Mouse (Mus musculus): ENCODE data around the gene Slc6a11. TPM values are rescaled to one million over a fixed set of nuclear protein-coding genes. Genes with fewer than 3 reads are reported as not detected.

The Slc6a11 gene
- total and polyA plus RNA-seq, 3 experiments = not detected

DNA sequence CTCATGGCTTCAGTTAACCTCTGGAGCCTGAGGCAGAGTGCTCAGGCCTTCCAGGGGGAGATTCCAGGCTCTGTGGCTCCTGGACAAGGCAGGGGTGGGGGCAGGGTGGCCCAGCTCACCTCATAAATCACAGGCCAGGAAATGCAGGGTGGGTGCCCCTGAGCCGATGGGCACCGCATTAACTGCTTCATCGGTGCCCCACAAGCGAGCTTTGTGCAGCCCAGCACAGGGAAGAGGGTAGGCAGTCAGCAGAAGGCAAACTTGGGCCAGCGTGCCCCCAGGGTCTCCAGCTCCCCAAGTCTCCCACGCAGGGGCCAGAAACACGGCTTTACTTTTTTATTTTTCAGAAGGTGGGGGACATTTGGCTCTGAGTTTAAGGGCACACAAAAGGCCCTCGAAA is 29.1 kb upstream of the Slc6a11 start:
- Histone ChIP-seq H3K36me3 (ENCODE audit: control insufficient read depth, insufficient read depth, low read length) (no peaks in the 10 kb centered on the region), H3K79me2 (replicated peaks; ENCODE audit: control insufficient read depth, insufficient read depth, low read length) (no peaks in the 10 kb centered on the region), H3K27ac (no peak overlapping the region), H3K4me3 (no peak overlapping the region), H3K27me3 (ENCODE audit: control insufficient read depth, insufficient read depth, low read length) (peaks cover 3% of the 10 kb centered on the region; the same call in 1 of the 2 replicates), H3K4me1 (ENCODE audit: control insufficient read depth, insufficient read depth, low read length) (no peaks in the 10 kb centered on the region), H3K9ac (ENCODE audit: low read depth, low read length) (no peak overlapping the region)
- intact Hi-C loops (cut with DNase I) = no loop called here
- DNase-seq = no peak
- TF ChIP-seq CTCF (IDR thresholded peaks at IDR 0.05) (no peak), EP300 (IDR thresholded peaks at IDR 0.05; ENCODE audit: insufficient read depth, low read depth, low read length) (no peak), POLR2A (IDR thresholded peaks at IDR 0.05; ENCODE audit: insufficient read depth, low read depth, low read length) (no peak)
- WGBS = 78% methylated on average over 8 of the region's 8 CpGs

DNA sequence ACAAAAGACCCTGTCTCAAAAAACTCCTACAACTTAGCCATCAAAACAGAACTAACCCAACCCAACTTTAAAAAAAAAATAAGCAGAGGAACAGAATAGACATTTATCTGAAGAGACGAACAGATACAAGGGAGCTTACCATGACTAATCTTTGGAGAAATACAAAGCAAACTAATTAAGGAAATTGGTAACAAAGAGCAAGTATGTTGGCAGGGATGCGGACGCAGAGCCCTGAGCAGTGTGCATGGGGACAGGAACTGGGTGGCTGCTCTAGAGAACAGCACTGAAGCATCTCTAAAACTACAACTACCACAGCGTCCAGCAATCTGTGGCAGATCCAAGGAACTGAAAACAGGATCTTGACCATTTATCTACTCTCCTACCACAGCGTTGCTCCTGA is 11.5 kb upstream of the Slc6a11 start:
- no peak overlapping the region for H3K27ac ChIP-seq
- WGBS = 66% methylated on average over 5 of the region's 5 CpGs
- H3K36me3 ChIP-seq (ENCODE audit: control insufficient read depth, insufficient read depth, low read length) = no peaks in the 10 kb centered on the region
- H3K27me3 ChIP-seq (ENCODE audit: control insufficient read depth, insufficient read depth, low read length) = 0 out of 2 replicates have a peak, but pooled peaks cover 1% of the 10 kb centered on the region
- H3K4me3 ChIP-seq = no peak overlapping the region
- no peaks in the 10 kb centered on the region for H3K79me2 ChIP-seq (replicated peaks; ENCODE audit: control insufficient read depth, insufficient read depth, low read length)
- intact Hi-C loops (cut with DNase I) = no loop called here
- no peak for TF ChIP-seq CTCF (IDR thresholded peaks at IDR 0.05)
- no peak for TF ChIP-seq EP300 (IDR thresholded peaks at IDR 0.05; ENCODE audit: insufficient read depth, low read depth, low read length)
- no peak for TF ChIP-seq POLR2A (IDR thresholded peaks at IDR 0.05; ENCODE audit: insufficient read depth, low read depth, low read length)
- no peak for DNase-seq
- no peaks in the 10 kb centered on the region for H3K4me1 ChIP-seq (ENCODE audit: control insufficient read depth, insufficient read depth, low read length)
- H3K9ac ChIP-seq (ENCODE audit: low read depth, low read length) = no peak overlapping the region

DNA sequence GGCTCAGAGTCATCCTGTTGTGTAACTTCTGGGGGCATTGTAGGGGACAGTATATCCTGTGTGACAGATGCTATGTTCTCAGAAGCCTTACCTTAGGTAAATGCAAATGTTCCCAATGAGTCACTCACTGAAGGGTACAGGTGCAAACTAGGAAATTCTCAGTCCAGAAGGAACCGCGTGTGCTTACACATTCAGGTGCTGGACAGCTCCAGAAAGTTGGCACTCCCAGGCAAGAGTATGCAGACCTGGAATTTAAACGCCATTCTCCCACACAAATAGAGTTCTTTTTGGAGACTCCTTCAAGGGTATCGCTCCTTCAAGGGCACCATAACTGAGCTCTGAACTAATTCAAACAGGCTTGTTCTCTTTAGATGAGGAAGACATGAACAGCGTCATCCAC is 5.5 kb upstream of the Slc6a11 start:
- H3K9ac ChIP-seq (ENCODE audit: low read depth, low read length) = no peak overlapping the region
- no peaks in the 10 kb centered on the region for H3K4me1 ChIP-seq (ENCODE audit: control insufficient read depth, insufficient read depth, low read length)
- no peaks in the 10 kb centered on the region for H3K79me2 ChIP-seq (replicated peaks; ENCODE audit: control insufficient read depth, insufficient read depth, low read length)
- 61% methylated on average over 5 of the region's 5 CpGs for WGBS
- H3K27me3 ChIP-seq (ENCODE audit: control insufficient read depth, insufficient read depth, low read length) = 0 out of 2 replicates have a peak, but pooled peaks cover 1% of the 10 kb centered on the region
- no peak overlapping the region for H3K4me3 ChIP-seq
- H3K27ac ChIP-seq = no peak overlapping the region
- DNase-seq = no peak
- no peak for TF ChIP-seq CTCF (IDR thresholded peaks at IDR 0.05)
- no peak for TF ChIP-seq POLR2A (IDR thresholded peaks at IDR 0.05; ENCODE audit: insufficient read depth, low read depth, low read length)
- TF ChIP-seq EP300 (IDR thresholded peaks at IDR 0.05; ENCODE audit: insufficient read depth, low read depth, low read length) = no peak
- intact Hi-C loops (cut with DNase I) = no loop called here
- no peaks in the 10 kb centered on the region for H3K36me3 ChIP-seq (ENCODE audit: control insufficient read depth, insufficient read depth, low read length)

- Histone ChIP-seq H3K27ac (no peak overlapping the region), H3K9ac (ENCODE audit: low read depth, low read length) (no peak overlapping the region), H3K27me3 (ENCODE audit: control insufficient read depth, insufficient read depth, low read length) (peaks cover 5% of the 10 kb centered on the region), H3K4me1 (ENCODE audit: control insufficient read depth, insufficient read depth, low read length) (no peaks in the 10 kb centered on the region), H3K79me2 (replicated peaks; ENCODE audit: control insufficient read depth, insufficient read depth, low read length) (no peaks in the 10 kb centered on the region), H3K36me3 (ENCODE audit: control insufficient read depth, insufficient read depth, low read length) (no peaks in the 10 kb centered on the region), H3K4me3 (no peak overlapping the region)
- intact Hi-C loops (cut with DNase I) = no loop called here
- 76% methylated on average over 3 of the region's 3 CpGs for WGBS
- DNase-seq = no peak
- TF ChIP-seq CTCF (IDR thresholded peaks at IDR 0.05) = no peak
- no peak for TF ChIP-seq POLR2A (IDR thresholded peaks at IDR 0.05; ENCODE audit: insufficient read depth, low read depth, low read length)
- TF ChIP-seq EP300 (IDR thresholded peaks at IDR 0.05; ENCODE audit: insufficient read depth, low read depth, low read length) = no peak
Measured at GRCm38 (mm10) chr6:114132472-114132871, 1.4 kb downstream of the Slc6a11 start.

DNA sequence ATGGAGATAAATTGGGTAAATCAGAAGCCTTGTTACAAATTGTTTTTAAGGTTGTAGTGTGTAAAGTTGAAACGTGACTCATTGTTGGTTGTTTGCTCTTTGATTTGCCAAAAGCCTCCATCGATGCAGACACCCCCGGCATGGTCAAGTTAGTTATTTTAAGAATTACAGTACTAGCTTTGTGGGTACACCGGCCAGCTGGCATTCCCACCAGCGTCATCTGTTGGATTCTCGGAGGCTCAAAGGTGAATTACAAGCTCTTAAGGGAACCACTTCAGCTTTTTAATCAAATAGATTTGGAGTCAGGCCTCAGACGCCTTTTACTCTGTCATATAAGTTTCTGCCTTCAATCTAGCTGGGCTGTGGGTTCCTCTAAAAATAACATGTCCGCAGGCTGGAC is 1.9 kb downstream of the Slc6a11 start:
- no peak overlapping the region for H3K27ac ChIP-seq
- 68% methylated on average over 8 of the region's 8 CpGs for WGBS
- peaks cover 7% of the 10 kb centered on the region for H3K27me3 ChIP-seq (ENCODE audit: control insufficient read depth, insufficient read depth, low read length)
- no peaks in the 10 kb centered on the region for H3K79me2 ChIP-seq (replicated peaks; ENCODE audit: control insufficient read depth, insufficient read depth, low read length)
- H3K4me1 ChIP-seq (ENCODE audit: control insufficient read depth, insufficient read depth, low read length) = no peaks in the 10 kb centered on the region
- H3K4me3 ChIP-seq = no peak overlapping the region
- TF ChIP-seq POLR2A (IDR thresholded peaks at IDR 0.05; ENCODE audit: insufficient read depth, low read depth, low read length) (no peak), CTCF (IDR thresholded peaks at IDR 0.05) (no peak), EP300 (IDR thresholded peaks at IDR 0.05; ENCODE audit: insufficient read depth, low read depth, low read length) (no peak)
- H3K9ac ChIP-seq (ENCODE audit: low read depth, low read length) = no peak overlapping the region
- intact Hi-C loops (cut with DNase I) = no loop called here
- no peaks in the 10 kb centered on the region for H3K36me3 ChIP-seq (ENCODE audit: control insufficient read depth, insufficient read depth, low read length)
- DNase-seq = no peak

- DNase-seq = no peak
- intact Hi-C loops (cut with DNase I) = no loop called here
- no peaks in the 10 kb centered on the region for H3K4me1 ChIP-seq (ENCODE audit: control insufficient read depth, insufficient read depth, low read length)
- no peak for TF ChIP-seq CTCF (IDR thresholded peaks at IDR 0.05)
- TF ChIP-seq POLR2A (IDR thresholded peaks at IDR 0.05; ENCODE audit: insufficient read depth, low read depth, low read length) = no peak
- TF ChIP-seq EP300 (IDR thresholded peaks at IDR 0.05; ENCODE audit: insufficient read depth, low read depth, low read length) = no peak
- H3K27ac ChIP-seq = no peak overlapping the region
- H3K4me3 ChIP-seq = no peak overlapping the region
- no peak overlapping the region for H3K9ac ChIP-seq (ENCODE audit: low read depth, low read length)
- no peaks in the 10 kb centered on the region for H3K36me3 ChIP-seq (ENCODE audit: control insufficient read depth, insufficient read depth, low read length)
- 75% methylated on average over 8 of the region's 8 CpGs for WGBS
- 0 out of 2 replicates have a peak, but pooled peaks cover 1% of the 10 kb centered on the region for H3K27me3 ChIP-seq (ENCODE audit: control insufficient read depth, insufficient read depth, low read length)
- H3K79me2 ChIP-seq (replicated peaks; ENCODE audit: control insufficient read depth, insufficient read depth, low read length) = no peaks in the 10 kb centered on the region
Measured at GRCm38 (mm10) chr6:114138970-114139369, 7.9 kb downstream of the Slc6a11 start.
